Mouse (Mus musculus): ENCODE data around the gene Bod1l.

GRCm38 (mm10) chr5:41843419-41844146 lies 532 bp downstream of the Bod1l start:
- TF ChIP-seq CTCF (IDR thresholded peaks at IDR 0.05 in 2 of 3, conservative IDR thresholded peaks at IDR 0.05 in 1 of 3; ENCODE audit: control insufficient read depth in 1 of 3, insufficient read depth in 1 of 3, low read depth in 2 of 3, low read length in 3 of 3, poor library complexity in 1 of 3, severe bottlenecking in 1 of 3) = no peak
- no peak for TF ChIP-seq POLR2A (IDR thresholded peaks at IDR 0.05; ENCODE audit: control insufficient read depth in 1 of 2, insufficient read depth in 1 of 2, low read depth in 1 of 2, low read length in 2 of 2, poor library complexity in 1 of 2)
- TF ChIP-seq TCF12 (IDR thresholded peaks at IDR 0.05; ENCODE audit: low read depth, low read length) = no peak
- no peak for TF ChIP-seq EP300 (IDR thresholded peaks at IDR 0.05; ENCODE audit: low read depth in 1 of 2, low read length in 2 of 2)
- TF ChIP-seq JUND (IDR thresholded peaks at IDR 0.05; ENCODE audit: low read depth, low read length) = no peak
- no peak for TF ChIP-seq USF1 (IDR thresholded peaks at IDR 0.05; ENCODE audit: low read depth, low read length)
- no peak for TF ChIP-seq ZMIZ1 (IDR thresholded peaks at IDR 0.05; ENCODE audit: low read depth, low read length)
